Mouse (Mus musculus) midbrain, embryonic 16.5 days (tissue): ENCODE data around the gene Arsg. TPM values are rescaled to one million over a fixed set of nuclear protein-coding genes. Genes with fewer than 3 reads are reported as not detected.

Experiments
- ATAC-seq: fragments of 200-750 bp; cut with Nextera tagmentation; 2 replicates; pipeline ENCODE4 v1.8.0; 2017; ENCODE audit warnings: moderate TSS enrichment
- H3K27ac ChIP-seq: fragments of 300-500 bp; sonication (generic); 2 replicates; pipeline ENCODE4 v1.5.1; 2014; ENCODE audit warnings: mild to moderate bottlenecking, low read length, mixed read lengths
- H3K27me3 ChIP-seq: fragments of 300-500 bp; sonication (generic); 2 replicates; pipeline ENCODE4 v1.6.1; 2014; ENCODE audit warnings: low read depth, low read length, mixed read lengths; ENCODE audit not compliant: control insufficient read depth, insufficient read depth
- H3K36me3 ChIP-seq: fragments of 300-500 bp; sonication (generic); 2 replicates; pipeline ENCODE4 v1.6.1; 2014; ENCODE audit warnings: mild to moderate bottlenecking, low read length, moderate library complexity, mixed read lengths; ENCODE audit not compliant: control insufficient read depth, insufficient read depth
- H3K4me1 ChIP-seq: fragments of 300-500 bp; sonication (generic); 2 replicates; pipeline ENCODE4 v1.6.1; 2014; ENCODE audit warnings: mild to moderate bottlenecking, low read length, mixed read lengths; ENCODE audit not compliant: control insufficient read depth, insufficient read depth
- H3K4me2 ChIP-seq: fragments of 300-500 bp; sonication (generic); 2 replicates; pipeline ENCODE4 v1.6.1; 2014; ENCODE audit warnings: mild to moderate bottlenecking, low read length, mixed read lengths
- H3K4me3 ChIP-seq: fragments of 300-500 bp; sonication (generic); 2 replicates; pipeline ENCODE4 v1.5.1; 2014; ENCODE audit warnings: low read depth, mild to moderate bottlenecking, low read length, moderate library complexity, mixed read lengths
- H3K9ac ChIP-seq: fragments of 300-500 bp; sonication (generic); 2 replicates; pipeline ENCODE4 v1.6.1; 2014; ENCODE audit warnings: low read depth, low read length, mixed read lengths
- H3K9me3 ChIP-seq: fragments of 300-500 bp; sonication (generic); replicated peaks from 2 replicates; pipeline ENCODE4 v1.6.1; 2014; ENCODE audit warnings: mild to moderate bottlenecking, low read length, mixed read lengths; ENCODE audit not compliant: control insufficient read depth, poor library complexity, severe bottlenecking
- WGBS: fragments of 180-500 bp; shearing (Covaris S2); extraction: QIAGEN DNeasy Blood & Tissue Kit; methylation state at CpG from one replicate; pipeline ENCODE4 v1.1.7; 2014; 5-methylcytosine and 5-hydroxymethylcytosine counted together
- polyA plus RNA-seq: library from polyadenylated mRNA; unstranded; fragments of >200 nt; fragmentation: Nextera tagmentation; extraction: Ambion mirVana; gene quantifications from 2 replicates; pipeline ENCODE4 v1.2.1, GENCODE M21; 2015

The Arsg gene
- polyA plus RNA-seq, 1 experiment from 2014 or later: 4.2 TPM

GRCm38 (mm10) chr11:109572051-109572450, 98.9 kb downstream of the Arsg start:
- 88% methylated on average over 11 of the region's 11 CpGs for WGBS
- Histone ChIP-seq H3K4me2 (no peak overlapping the region), H3K27me3 (no peaks in the 10 kb centered on the region), H3K4me3 (no peak overlapping the region), H3K9me3 (no peaks in the 10 kb centered on the region), H3K9ac (no peak overlapping the region), H3K4me1 (no peaks in the 10 kb centered on the region), H3K27ac (no peak overlapping the region), H3K36me3 (no peaks in the 10 kb centered on the region)
- no peak for ATAC-seq

GRCm38 (mm10) chr11:109574604-109575003, 101.4 kb downstream of the Arsg start:
- H3K36me3 ChIP-seq: no peaks in the 10 kb centered on the region
- no peak overlapping the region for H3K27ac ChIP-seq
- H3K4me2 ChIP-seq: no peak overlapping the region
- no peaks in the 10 kb centered on the region for H3K9me3 ChIP-seq
- H3K27me3 ChIP-seq: no peaks in the 10 kb centered on the region
- 81% methylated on average over 2 of the region's 2 CpGs for WGBS
- H3K4me3 ChIP-seq: no peak overlapping the region
- H3K9ac ChIP-seq: no peak overlapping the region
- ATAC-seq: no peak
- no peaks in the 10 kb centered on the region for H3K4me1 ChIP-seq

GRCm38 (mm10) chr11:109575832-109576231, 102.7 kb downstream of the Arsg start:
- Histone ChIP-seq H3K4me3 (no peak overlapping the region), H3K27me3 (no peaks in the 10 kb centered on the region), H3K4me2 (no peak overlapping the region), H3K27ac (no peak overlapping the region), H3K36me3 (no peaks in the 10 kb centered on the region), H3K9me3 (no peaks in the 10 kb centered on the region), H3K4me1 (no peaks in the 10 kb centered on the region), H3K9ac (no peak overlapping the region)
- WGBS: 87% methylated on average over 6 of the region's 6 CpGs
- no peak for ATAC-seq

DNA sequence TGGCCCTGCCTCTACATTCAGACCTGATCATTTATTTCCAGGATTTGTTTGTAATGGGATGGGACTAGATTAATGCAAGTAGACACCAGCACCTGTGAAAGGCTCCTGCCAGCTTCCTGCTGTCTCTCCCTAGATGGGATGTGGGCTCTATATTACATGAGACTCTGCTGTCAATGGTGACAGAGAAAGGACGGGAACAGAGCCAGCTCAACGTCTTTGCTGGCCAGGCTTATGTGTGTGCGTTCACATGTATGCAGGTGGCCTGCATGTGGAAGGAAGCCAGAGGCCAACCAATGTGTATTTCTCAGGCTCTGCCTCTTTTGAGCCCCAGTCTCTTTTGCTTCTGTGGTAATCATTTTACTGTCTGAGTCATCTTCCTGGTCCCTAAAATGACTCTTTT, 105.4 kb downstream of the Arsg start:
- Histone ChIP-seq H3K4me2 (no peak overlapping the region), H3K9me3 (no peaks in the 10 kb centered on the region), H3K4me1 (no peaks in the 10 kb centered on the region), H3K27me3 (no peaks in the 10 kb centered on the region), H3K36me3 (no peaks in the 10 kb centered on the region), H3K4me3 (no peak overlapping the region), H3K27ac (no peak overlapping the region), H3K9ac (no peak overlapping the region)
- no peak for ATAC-seq
- 84% methylated on average over 3 of the region's 3 CpGs for WGBS

GRCm38 (mm10) chr11:109579999-109580398, 106.8 kb downstream of the Arsg start:
- Histone ChIP-seq H3K4me2 (no peak overlapping the region), H3K9ac (no peak overlapping the region), H3K27ac (no peak overlapping the region), H3K4me3 (no peak overlapping the region), H3K4me1 (no peaks in the 10 kb centered on the region), H3K9me3 (no peaks in the 10 kb centered on the region), H3K27me3 (no peaks in the 10 kb centered on the region), H3K36me3 (no peaks in the 10 kb centered on the region)
- ATAC-seq: no peak
- 76% methylated on average over 9 of the region's 9 CpGs for WGBS

- H3K4me2 ChIP-seq: no peak overlapping the region
- H3K36me3 ChIP-seq: no peaks in the 10 kb centered on the region
- H3K9ac ChIP-seq: no peak overlapping the region
- no peak overlapping the region for H3K27ac ChIP-seq
- no peak for ATAC-seq
- WGBS: 81% methylated on average over 14 of the region's 14 CpGs
- H3K4me1 ChIP-seq: no peaks in the 10 kb centered on the region
- no peaks in the 10 kb centered on the region for H3K27me3 ChIP-seq
- H3K9me3 ChIP-seq: no peaks in the 10 kb centered on the region
- no peak overlapping the region for H3K4me3 ChIP-seq
These were observed 110.8 kb downstream of the Arsg start for GRCm38 (mm10) chr11:109583986-109584385.

- 50% methylated on average over 11 of the region's 11 CpGs for WGBS
- H3K4me1 ChIP-seq: no peaks in the 10 kb centered on the region
- no peak overlapping the region for H3K4me3 ChIP-seq
- no peak overlapping the region for H3K27ac ChIP-seq
- no peaks in the 10 kb centered on the region for H3K27me3 ChIP-seq
- no peaks in the 10 kb centered on the region for H3K36me3 ChIP-seq
- H3K9me3 ChIP-seq: no peaks in the 10 kb centered on the region
- no peak overlapping the region for H3K9ac ChIP-seq
- H3K4me2 ChIP-seq: no peak overlapping the region
- peak; percentile 64; the same call in 1 of the 2 replicates for ATAC-seq
These were observed 111.9 kb downstream of the Arsg start for GRCm38 (mm10) chr11:109584843-109585713.

DNA sequence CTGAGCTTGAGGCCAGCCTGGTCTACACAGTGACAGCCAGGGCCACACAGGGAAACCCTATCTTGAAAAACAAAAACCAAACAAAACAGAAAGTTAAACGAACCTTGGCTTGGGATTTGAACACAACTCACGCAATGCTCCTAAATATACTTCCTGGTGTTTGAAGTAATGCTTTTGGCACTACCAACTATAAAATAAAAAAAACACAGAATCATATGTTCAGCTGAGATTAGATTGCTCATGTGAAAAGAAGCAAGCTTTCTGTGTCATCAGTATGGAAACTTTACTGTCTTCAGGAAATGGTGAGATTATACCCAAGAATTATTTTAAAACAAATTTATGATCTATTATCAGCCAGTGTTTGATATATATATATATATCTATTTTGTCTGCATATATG, 113.2 kb downstream of the Arsg start:
- Histone ChIP-seq H3K9me3 (no peaks in the 10 kb centered on the region), H3K4me3 (no peak overlapping the region), H3K36me3 (no peaks in the 10 kb centered on the region), H3K4me2 (no peak overlapping the region), H3K9ac (no peak overlapping the region), H3K27me3 (no peaks in the 10 kb centered on the region), H3K4me1 (no peaks in the 10 kb centered on the region), H3K27ac (no peak overlapping the region)
- WGBS: 88% methylated on average over 2 of the region's 2 CpGs
- ATAC-seq: no peak

DNA sequence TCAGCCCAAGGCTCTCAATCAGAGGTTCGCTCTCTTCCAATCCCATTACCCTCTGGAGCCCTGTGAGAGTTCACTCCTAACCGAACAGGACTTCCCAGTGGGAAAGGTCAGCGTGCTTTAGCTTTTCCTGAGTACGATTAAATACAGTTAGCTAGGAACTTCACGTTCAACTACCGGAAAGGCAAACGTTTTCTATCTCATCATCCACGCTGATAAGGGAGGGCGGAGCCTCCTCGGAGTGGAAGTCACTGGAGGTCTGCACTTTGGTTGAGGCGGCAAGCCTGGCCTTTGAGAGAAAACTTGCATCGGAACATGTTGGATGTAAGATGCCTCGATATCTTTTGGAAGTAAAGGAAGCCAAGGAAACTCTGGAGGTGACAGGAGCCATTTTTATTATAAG, 113.8 kb downstream of the Arsg start:
- Histone ChIP-seq H3K36me3 (no peaks in the 10 kb centered on the region), H3K4me1 (no peaks in the 10 kb centered on the region), H3K4me2 (no peak overlapping the region), H3K9me3 (no peaks in the 10 kb centered on the region), H3K9ac (no peak overlapping the region), H3K27ac (no peak overlapping the region), H3K27me3 (no peaks in the 10 kb centered on the region), H3K4me3 (no peak overlapping the region)
- 55% methylated on average over 13 of the region's 13 CpGs for WGBS
- ATAC-seq: no peak
